ENCODE assay signal across 8 mouse cellular contexts in the genomic region with DNA sequence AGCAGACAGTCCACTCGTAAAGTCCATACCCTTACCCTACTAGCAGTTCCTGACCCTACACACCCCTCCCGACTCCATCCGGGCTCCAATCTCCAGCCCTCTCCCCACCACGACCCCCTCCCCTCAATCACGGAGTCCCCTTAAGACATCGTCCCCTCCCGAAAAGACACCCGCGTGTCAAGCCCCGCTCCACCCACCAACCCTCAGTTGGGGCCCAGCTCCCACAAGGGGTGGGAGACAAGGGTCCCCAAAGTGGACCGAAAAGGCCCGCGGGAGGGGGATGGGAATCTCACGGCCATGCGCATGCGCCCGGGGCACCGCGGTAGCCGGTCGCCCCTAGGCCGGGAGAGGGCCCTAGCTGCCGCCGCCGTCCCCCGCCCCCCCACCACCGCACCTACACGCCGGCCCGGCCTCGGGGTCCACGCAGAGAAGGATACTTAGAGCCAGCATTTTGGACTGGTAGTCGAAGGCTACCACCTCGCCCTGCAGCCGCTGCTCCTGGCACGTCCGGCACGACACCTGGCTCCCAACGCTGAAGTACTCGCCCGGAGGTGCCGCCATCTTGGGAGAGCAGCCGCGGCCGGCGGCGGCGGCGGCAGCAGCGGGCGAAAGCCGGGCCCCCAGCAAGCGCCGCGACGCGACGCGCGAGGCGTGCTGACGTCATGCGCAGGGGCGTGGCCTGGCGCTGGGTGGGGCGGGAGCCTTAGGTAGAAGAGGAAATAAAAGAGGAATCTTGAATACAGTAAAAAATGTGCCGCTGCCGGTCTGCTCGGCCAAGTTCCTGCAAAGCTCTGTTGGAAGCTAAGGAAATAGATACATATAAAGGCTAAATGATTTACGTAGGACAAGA. TPM values are rescaled to one million over a fixed set of nuclear protein-coding genes. Genes with fewer than 3 reads are reported as not detected.
DNase-seq lines count a peak whose midpoint lies in the region; ATAC-seq and TF ChIP-seq lines count a peak whose summit lies in the region.

TSS of gene Lsm12 (minus strand) at position 651 of the 850 bp plus-strand sequence.

- H3K79me2 ChIP-seq in liver, adult 2 months (ENCODE audit: control insufficient read depth, insufficient read depth, low read length), result peaks cover 22% of the 10 kb centered on the region
- H3K79me2 ChIP-seq in myocyte (ENCODE audit: control insufficient read depth, insufficient read depth), result peaks cover 51% of the 10 kb centered on the region

- H3K27ac ChIP-seq in heart, embryonic 11.5 days (ENCODE audit: low read depth, low read length), result peak within 1 kb of the TSS; percentile 94
- H3K27ac ChIP-seq in kidney, embryonic 16.5 days (ENCODE audit: low read length), result peak within 1 kb of the TSS; percentile 94
- H3K27ac ChIP-seq in liver, adult 2 months (replicated peaks; ENCODE audit: insufficient read depth, low read depth, low read length), result peak within 1 kb of the TSS; percentile 88

- H3K36me3 ChIP-seq in heart, embryonic 11.5 days (ENCODE audit: control insufficient read depth, insufficient read depth, low read length), result 0 out of 2 replicates have a peak, but pooled peaks cover 4% of the 10 kb centered on the region
- peaks cover 10% of the 10 kb centered on the region; the same call in 1 of the 2 replicates for H3K36me3 ChIP-seq in kidney, embryonic 16.5 days (ENCODE audit: insufficient read depth, low read length)
- peaks cover 9% of the 10 kb centered on the region for H3K36me3 ChIP-seq in liver, adult 2 months (ENCODE audit: control insufficient read depth, insufficient read depth, low read length)
- H3K36me3 ChIP-seq in myocyte (ENCODE audit: control insufficient read depth, insufficient read depth), result peaks cover 17% of the 10 kb centered on the region
- peaks cover 2% of the 10 kb centered on the region for H3K36me3 ChIP-seq in splenic B cell, adult 2 months (ENCODE audit: control insufficient read depth, insufficient read depth, low read length, poor library complexity, severe bottlenecking)

- ATAC-seq in erythroblast, adult 5-6 weeks (replicated peaks; ENCODE audit: low FRiP score, poor library complexity, severe bottlenecking), result peak; percentile 91
- peak; percentile 72 for ATAC-seq in heart, embryonic 11.5 days (replicated peaks; ENCODE audit: insufficient number of reproducible peaks, low FRiP score, low TSS enrichment)
- ATAC-seq in kidney, embryonic 16.5 days (ENCODE audit: low FRiP score, low TSS enrichment), result peak; percentile 83

- TF ChIP-seq POLR2A in liver, adult 2 months (IDR thresholded peaks at IDR 0.05; ENCODE audit: extremely low read depth, insufficient read depth, low read length), result peak; percentile 79
- peak; percentile 89 for TF ChIP-seq POLR2A in myocyte (IDR thresholded peaks at IDR 0.05; ENCODE audit: insufficient read length, low read depth)

- under 1% methylated on average over 67 of the region's 70 CpGs for WGBS in heart, embryonic 11.5 days (ENCODE audit: insufficient replicate concordance)
- WGBS in kidney, embryonic 16.5 days, result under 1% methylated on average over 67 of the region's 70 CpGs
- WGBS in liver, adult 2 months, result under 1% methylated on average over 70 of the region's 70 CpGs

- peak within 1 kb of the TSS; percentile 100 for H3ac ChIP-seq in myocyte (ENCODE audit: control insufficient read depth, insufficient read length)

- peak within 1 kb of the TSS; percentile 93 for H3K9ac ChIP-seq in heart, embryonic 11.5 days (ENCODE audit: low read depth, low read length)
- H3K9ac ChIP-seq in kidney, embryonic 16.5 days (replicated peaks; ENCODE audit: low read length), result peak within 1 kb of the TSS; percentile 91
- peak within 1 kb of the TSS; percentile 95 for H3K9ac ChIP-seq in liver, adult 2 months (ENCODE audit: low read depth, low read length)

- TF ChIP-seq CTCF in liver, adult 2 months (IDR thresholded peaks at IDR 0.05; ENCODE audit: low read depth, low read length), result no peak

- no peaks in the 10 kb centered on the region for H3K9me3 ChIP-seq in heart, embryonic 11.5 days (replicated peaks; ENCODE audit: control insufficient read depth, low read length)
- no peaks in the 10 kb centered on the region for H3K9me3 ChIP-seq in kidney, embryonic 16.5 days (ENCODE audit: low read length)

- peaks cover 13% of the 10 kb centered on the region; the same call in 1 of the 2 replicates for H3K4me1 ChIP-seq in heart, embryonic 11.5 days (ENCODE audit: control insufficient read depth, insufficient read depth, low read length)
- peaks cover 33% of the 10 kb centered on the region for H3K4me1 ChIP-seq in kidney, embryonic 16.5 days (ENCODE audit: insufficient read depth, low read length)
- H3K4me1 ChIP-seq in liver, adult 2 months (ENCODE audit: control insufficient read depth, insufficient read depth, low read length), result peaks cover 19% of the 10 kb centered on the region

- peak; percentile 100 for DNase-seq in B cell, adult 2 months
- peak; percentile 97 for DNase-seq in brain, adult 2 months (ENCODE audit: low read depth, low spot score)
- DNase-seq in liver, adult 2 months (ENCODE audit: extremely low read depth, low read depth, low spot score), result peak; percentile 66
- DNase-seq in splenic B cell, adult 2 months (ENCODE audit: low read depth, low spot score), result peak; percentile 97

- peak within 1 kb of the TSS; percentile 97 for H3K4me3 ChIP-seq in heart, embryonic 11.5 days (ENCODE audit: low read depth, low read length)
- peak within 1 kb of the TSS; percentile 94 for H3K4me3 ChIP-seq in kidney, embryonic 16.5 days (ENCODE audit: low read length)
- peak within 1 kb of the TSS; percentile 92 for H3K4me3 ChIP-seq in liver, adult 2 months (ENCODE audit: insufficient read depth, low read depth, low read length)
- peak within 1 kb of the TSS; percentile 97 for H3K4me3 ChIP-seq in myocyte

- no peaks in the 10 kb centered on the region for H3K27me3 ChIP-seq in heart, embryonic 11.5 days (ENCODE audit: control insufficient read depth, insufficient read depth, low read length)
- no peaks in the 10 kb centered on the region for H3K27me3 ChIP-seq in kidney, embryonic 16.5 days (ENCODE audit: insufficient read depth, low read length)
- no peaks in the 10 kb centered on the region for H3K27me3 ChIP-seq in liver, adult 2 months (ENCODE audit: control insufficient read depth, insufficient read depth, low read length)
- H3K27me3 ChIP-seq in myocyte (ENCODE audit: control insufficient read depth, insufficient read depth, insufficient read length), result no peaks in the 10 kb centered on the region
- no peaks in the 10 kb centered on the region for H3K27me3 ChIP-seq in splenic B cell, adult 2 months (ENCODE audit: control insufficient read depth, insufficient read depth, low read length, poor library complexity, severe bottlenecking)

- H3K4me2 ChIP-seq in heart, embryonic 11.5 days, result peak within 1 kb of the TSS; percentile 86
- H3K4me2 ChIP-seq in kidney, embryonic 16.5 days (replicated peaks; ENCODE audit: low read depth, low read length), result peak within 1 kb of the TSS; percentile 89
- H3K4me2 ChIP-seq in myocyte (ENCODE audit: low read depth), result peak within 1 kb of the TSS; percentile 99

TF ChIP-seq in myocyte, 11 proteins besides CTCF, POLR2A, EP300 and RAD21:
- TF ChIP-seq POLR2AphosphoS2 (IDR thresholded peaks at IDR 0.05; ENCODE audit: insufficient read length, low read depth) (peak; percentile 71), MYOG (IDR thresholded peaks at IDR 0.05; ENCODE audit: control insufficient read depth in 1 of 3, insufficient read depth in 1 of 3, insufficient read length in 2 of 3, low read depth in 2 of 3) (peak in 1 of 3 experiments; percentile 29), MAX (IDR thresholded peaks at IDR 0.05; ENCODE audit: low read depth) (no peak), MYOD1 (IDR thresholded peaks at IDR 0.05; ENCODE audit: control insufficient read depth in 1 of 3, insufficient read length in 2 of 3, low read depth in 2 of 3) (peak in 1 of 3 experiments; percentile 40)

RNA-seq across cellular contexts. Expression of gene Lsm12, which starts in this region (rescaled TPM):
- 48.3 and 48.8 TPM in 2 replicates for total RNA-seq in erythroblast, adult 5-6 weeks (2015; ENCODE audit: low replicate concordance)
- 22.7 and 28.8 TPM in 2 replicates for total RNA-seq in erythroblast, adult 5-6 weeks (2017; ENCODE audit: low replicate concordance)
- polyA plus RNA-seq in heart, embryonic 11.5 days (2014; fragmentation: Nextera tagmentation; extraction: Ambion mirVana), result 61.3 and 64.3 TPM in 2 replicates
- polyA plus RNA-seq in kidney, embryonic 16.5 days (2015; fragmentation: Nextera tagmentation; extraction: Ambion mirVana), result 90.2 and 108 TPM in 2 replicates
- total RNA-seq in liver, adult 2 months (2014; rRNA removed), result 11.4 and 14.1 TPM in 2 replicates
- 24.3 and 24.5 TPM in 2 replicates for polyA plus RNA-seq in liver, adult 2 months (2012; rRNA removed)
- 33.1 TPM for polyA plus RNA-seq in myocyte (2012; fragmentation: generic; extraction: Trizol)

Comparison
In these comparisons a context has a peak if more than half of its experiments do, and no peak if none do; other contexts are left out.
1. Peak in every context shown above with its lines: DNase-seq, ATAC-seq, H3K4me3 ChIP-seq and H3K27ac ChIP-seq.